Mouse (Mus musculus): ENCODE results near the gene Inpp5a.

Gene Inpp5a

DNA sequence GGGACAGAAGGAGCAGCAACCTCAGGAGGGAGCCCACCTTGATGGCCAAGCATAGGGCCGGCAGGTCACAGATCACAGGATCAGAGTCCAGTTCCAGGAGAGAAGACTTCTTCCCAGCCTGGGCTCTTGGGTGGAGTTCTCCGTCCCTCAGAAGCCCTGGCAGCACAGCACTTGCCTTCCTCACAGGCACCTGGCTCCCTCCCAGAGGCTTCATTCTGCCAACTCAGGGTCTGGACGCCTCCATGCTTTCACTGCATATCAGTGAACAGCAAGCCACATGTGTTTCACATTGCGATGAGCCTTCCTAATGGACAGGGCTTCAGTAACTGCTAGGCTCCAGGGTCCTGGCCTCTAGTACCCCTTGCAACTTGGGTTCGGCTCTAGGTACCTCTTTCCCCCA is 147.4 kb downstream of the Inpp5a start:
- no peak for DNase-seq (ENCODE audit: low read depth, low spot score)

DNA sequence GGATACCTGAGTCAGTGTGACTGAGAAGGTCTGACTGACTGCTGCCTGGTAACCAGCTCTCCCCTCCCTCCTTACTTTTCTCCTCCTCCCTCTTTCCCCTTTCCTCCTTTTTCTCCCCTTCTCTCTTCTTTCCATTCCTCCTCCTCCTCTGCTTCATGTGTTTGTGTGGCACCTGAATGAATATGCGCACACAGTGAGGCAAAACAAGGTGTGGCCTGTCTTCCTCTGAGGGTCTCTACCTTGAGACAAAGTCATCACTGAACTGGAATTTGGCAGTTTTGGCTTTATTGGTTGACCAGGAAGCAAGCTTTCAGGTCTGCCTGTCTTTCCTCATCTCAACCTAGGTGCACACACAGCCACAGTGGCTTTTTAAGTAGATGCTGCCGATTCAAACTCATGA is 147.9 kb downstream of the Inpp5a start:
- no peak for DNase-seq (ENCODE audit: low read depth, low spot score)

DNA sequence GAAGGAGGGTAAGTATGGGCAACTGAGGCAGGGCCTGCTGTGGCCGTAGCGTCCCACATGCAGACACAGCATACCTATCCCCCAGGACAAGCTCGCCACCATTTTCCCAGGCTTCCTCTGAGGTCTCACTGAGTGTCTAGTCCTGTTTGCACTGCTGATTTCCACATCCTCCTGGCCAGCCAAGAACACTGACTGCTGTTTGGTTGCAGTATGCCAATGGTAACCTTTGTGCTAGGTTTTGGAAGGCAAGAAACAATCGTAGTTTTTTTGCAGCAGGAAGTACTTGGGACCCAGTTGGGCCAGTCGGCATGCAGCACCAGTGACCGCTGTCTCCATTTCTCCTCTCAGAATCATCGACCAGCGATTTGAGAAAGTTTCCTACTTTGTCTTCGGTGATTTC is 148.9 kb downstream of the Inpp5a start:
- DNase-seq (ENCODE audit: low read depth, low spot score): no peak

DNA sequence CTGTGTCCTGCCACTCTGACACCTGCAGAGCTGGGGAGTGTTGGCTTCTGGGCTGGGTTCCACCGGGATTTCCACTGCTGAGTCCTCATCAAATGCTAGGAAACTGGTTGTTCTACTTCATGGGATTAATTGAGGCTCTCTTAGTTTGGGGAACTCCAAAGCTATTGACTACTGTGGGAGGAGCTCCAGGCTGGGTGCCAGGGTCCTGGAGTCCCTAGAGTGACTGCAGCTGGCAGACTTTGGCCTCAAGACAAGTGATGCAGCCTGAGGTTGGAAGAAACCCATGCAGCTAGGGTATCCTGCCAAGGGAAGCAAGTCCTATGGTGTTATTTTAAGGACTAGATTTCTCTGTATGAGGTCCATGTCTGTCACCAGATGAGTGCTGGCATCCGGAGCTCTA is 149.6 kb downstream of the Inpp5a start:
- DNase-seq (ENCODE audit: low read depth, low spot score): no peak

DNA sequence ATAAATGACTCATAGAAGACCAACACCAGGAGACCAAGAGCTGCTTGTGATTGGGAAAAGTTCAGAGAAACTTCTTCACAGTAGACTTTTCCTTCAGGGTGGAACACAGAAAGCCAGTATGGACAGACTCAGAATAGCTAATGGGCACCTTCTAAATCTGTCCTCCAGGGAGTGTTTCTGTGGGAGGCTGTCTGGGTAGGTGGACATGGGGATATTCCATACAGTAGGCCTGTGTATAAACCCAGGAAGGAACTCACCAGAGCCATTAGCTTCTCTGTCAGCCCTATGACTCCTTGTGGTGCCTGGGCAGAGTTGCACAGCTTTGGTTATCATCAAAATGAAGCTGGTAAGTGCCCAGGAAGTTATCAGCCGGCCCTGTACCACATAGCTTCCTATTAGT is 151.7 kb downstream of the Inpp5a start:
- DNase-seq (ENCODE audit: low read depth, low spot score): no peak

DNA sequence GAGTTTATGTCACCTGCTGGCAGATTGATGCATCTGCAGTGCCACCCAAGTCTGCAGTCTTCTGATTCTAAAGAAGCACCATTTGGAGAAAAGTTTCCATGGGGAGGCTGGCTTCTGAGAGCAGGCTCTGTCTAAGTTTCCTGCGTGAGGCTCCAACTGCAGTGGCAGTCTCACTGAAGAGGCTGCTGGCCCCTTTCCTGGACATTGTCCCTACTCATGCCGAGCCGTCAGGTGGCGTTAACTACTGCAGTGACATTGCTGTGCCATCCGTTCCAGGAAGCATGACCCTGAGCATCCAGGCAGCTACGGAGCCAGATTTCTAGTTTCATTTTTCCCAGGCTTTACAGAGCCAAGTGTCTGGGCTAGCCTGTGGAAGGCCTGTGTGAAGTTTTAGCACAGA is 152.5 kb downstream of the Inpp5a start:
- no peak for DNase-seq (ENCODE audit: low read depth, low spot score)

DNA sequence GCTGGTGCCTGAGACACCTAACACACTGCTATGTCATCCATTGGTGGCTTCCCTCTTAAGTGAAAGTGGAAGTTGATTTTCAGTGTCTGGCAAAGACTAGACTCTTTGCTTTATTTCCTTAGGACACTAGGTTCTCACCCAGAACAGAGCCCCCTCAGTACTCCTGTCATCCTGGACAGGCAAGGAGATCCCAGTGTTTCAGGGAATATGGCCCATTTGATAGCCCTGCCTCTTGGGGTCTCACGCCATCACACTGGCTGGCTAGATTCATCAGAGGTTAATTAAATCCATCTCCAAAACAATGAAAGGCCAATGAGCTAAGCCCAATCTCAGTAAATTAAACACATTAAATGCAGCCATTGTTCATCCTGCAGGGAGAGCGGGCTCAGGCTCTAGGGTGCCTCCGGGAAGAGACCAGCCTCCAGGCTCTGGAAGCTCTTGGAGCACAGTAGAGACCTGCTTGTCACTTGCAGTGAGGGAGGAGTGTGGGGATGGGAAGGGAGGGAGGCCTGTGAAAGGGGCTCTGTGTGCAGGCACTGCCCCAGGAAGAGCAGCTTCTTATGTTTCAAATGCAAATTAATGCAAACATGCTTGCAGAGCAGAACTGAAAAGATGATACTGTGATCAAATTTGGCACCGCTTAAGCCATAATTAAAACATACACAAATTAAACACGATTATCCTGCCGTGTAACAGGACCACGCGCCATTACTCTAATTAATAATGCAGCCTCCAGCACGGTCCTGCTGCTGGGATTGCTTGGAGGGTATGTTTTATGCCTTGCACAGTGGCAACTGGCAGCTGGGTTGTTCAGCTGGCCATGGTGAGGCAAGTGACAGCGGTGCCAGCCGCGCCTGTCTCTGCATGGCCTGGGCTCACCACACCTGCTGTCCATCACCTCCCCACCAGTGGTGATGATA is 156.1 kb downstream of the Inpp5a start:
- DNase-seq (ENCODE audit: low read depth, low spot score): no peak

DNA sequence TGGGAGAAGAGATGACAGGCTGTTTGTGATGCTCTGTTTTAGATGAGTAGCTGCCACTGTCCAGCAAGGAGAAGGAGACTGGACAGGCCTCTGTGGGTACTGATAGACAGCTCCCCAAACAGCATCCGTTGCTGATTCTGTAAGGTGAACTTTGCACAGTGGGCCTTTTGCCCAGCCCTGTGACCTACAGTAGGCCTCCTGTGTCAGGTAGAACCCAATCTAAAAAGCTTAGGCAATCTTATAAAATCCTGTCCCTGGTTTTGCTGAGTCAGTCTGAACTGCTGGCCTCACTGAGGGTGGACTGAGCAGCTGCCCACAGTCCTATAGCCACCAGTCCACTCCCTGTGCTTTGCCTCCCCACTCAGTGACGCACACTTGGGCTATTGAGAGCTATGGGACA is 158.4 kb downstream of the Inpp5a start:
- no peak for DNase-seq (ENCODE audit: low read depth, low spot score)

DNA sequence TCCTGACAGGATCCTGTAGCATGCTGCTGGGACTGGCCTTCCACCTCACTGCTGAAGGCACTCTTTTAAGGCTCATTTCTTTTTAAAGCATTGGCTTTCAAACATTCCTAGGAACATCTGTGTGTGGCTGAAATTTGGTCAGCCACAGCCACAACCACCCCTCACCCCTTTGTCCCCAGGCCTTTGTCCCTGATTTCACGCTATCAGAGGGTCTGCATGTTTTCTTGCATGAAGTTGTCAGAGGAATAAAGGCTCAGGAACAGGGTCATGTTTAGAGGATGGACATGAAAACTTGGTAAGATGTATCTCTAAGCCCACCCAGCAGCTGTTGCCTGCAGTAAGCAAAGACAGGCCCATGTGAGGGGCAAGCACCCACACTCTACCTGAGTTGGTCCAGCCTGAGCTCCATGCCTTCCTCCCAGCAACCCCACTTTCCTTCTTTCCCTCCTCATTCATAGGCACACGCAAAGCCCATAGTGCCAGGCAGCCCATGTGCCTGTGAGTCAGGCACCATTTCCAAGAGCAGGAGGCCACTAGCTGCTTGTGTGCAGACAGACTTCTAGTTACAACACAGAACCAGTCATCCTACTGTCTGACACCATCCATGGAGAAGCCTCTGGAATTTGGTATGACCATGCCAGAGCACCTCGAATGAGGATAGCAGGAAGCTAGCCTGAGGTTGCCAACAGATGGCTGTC is 161.3 kb downstream of the Inpp5a start:
- no peak for DNase-seq (ENCODE audit: low read depth, low spot score)

DNA sequence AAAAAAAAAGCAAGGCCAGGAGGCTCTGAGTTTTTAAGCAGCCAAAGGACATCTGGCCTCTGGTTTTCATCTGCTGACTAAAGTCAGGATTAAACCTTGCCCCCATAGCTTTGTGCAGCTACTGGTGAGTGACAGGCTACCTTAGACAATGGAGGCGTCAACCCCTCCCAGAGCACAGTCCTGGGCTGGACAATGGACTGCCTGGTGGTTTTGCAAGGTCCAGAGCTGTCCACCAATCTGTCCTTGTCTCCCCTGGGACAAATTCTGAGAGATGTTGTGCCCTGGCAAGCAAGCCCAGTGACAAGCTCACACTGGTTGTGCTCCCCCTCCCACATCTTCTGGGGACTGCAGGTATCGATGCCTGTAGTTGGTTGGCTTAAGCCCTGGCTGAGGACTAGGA is 162.6 kb downstream of the Inpp5a start:
- DNase-seq (ENCODE audit: low read depth, low spot score): no peak

DNA sequence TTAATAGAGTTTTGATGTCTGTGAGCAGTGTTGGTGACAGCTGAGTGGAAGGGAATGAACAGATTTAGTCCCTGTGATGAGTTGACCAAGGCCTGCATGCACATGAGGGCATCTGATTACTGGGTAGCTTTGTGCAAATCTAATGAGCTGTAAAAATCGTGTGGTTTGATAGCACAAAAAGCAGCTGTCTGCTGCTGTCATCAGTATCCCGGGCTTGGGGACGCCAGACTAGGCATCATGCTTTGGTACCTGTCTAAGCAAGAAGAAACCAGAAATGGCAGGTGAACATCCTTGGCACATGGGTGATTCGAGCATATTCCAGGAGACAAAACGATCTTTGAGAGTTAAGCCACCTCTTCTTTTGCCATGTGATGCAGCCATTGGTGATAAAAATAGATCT is 167.4 kb downstream of the Inpp5a start:
- DNase-seq (ENCODE audit: low read depth, low spot score): no peak

DNA sequence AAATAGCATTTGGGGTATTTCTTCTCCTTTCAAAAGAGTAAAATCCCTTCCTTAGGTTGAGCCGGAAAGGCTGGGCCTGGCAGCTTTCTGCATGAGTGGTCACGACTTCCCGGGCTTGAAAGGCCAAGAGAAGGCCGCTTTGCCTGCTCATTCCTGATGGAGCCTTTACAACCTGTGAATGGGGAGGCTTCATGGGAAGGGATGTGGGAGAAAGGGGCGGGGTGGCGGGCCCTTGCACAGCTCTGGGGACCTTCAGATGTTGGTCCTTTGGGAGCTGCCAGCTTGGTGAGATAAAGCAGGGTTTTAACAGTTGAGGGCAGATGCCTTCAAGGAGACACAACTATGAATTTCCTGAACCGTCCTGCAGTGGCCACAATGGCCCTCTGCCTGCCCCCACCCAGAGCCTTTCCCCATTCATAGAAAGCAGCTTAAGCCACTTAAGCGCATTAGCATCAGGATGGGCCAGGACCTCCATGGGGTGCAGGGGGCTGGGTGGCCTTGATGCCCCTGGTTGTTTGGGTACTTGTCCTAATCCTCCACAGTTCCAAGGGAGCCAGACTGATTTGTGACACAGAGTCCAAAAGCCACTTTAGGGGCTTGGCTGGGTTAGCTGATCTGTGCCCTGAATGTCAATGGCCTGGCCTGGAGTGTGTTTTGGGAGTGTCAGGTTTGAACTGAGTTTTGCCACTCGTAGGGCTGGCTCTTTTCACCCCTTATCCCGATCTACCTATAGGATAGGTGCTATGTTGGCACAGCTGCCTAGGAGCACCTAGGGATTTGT is 168.0 kb downstream of the Inpp5a start:
- DNase-seq (ENCODE audit: low read depth, low spot score): no peak

DNA sequence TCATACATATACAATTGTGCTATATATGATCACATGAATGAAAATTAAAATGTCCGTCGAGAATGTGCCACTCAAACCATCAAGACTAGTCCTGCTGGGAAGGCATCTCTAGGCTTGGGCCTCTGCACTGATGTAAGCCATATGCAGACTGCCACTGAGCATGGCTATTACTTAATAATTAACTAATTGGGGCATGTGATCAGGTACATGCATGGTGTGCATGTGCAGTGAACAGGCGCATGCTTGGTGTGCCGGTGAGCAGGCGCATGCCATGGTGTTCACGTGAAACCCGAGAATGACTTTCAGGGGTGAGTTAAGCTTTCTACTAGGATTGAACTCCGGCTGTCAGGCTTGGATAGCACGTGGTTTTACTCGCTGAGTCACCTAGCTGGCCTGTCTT is 170.8 kb downstream of the Inpp5a start:
- no peak for DNase-seq (ENCODE audit: low read depth, low spot score)

DNA sequence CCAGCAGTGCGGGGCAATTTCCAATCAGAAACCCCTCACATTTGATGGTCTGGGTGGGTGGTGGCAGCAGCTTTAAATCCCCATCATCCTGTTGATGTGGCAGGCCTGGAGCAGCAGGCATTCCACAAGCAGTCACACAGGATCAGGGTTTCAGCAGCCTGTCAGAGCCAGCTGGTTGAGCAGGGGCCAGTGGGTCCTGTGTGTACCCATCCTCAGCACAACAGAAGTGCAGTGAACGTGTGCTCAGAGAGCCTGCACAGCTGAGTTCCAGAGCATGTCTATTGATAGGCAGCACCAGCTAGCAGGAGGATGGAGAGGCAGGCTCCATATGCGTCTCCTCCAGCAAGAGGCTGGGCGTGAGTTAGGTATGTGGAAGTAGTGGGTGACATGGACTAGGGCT is 174.5 kb downstream of the Inpp5a start:
- no peak for DNase-seq (ENCODE audit: low read depth, low spot score)

DNA sequence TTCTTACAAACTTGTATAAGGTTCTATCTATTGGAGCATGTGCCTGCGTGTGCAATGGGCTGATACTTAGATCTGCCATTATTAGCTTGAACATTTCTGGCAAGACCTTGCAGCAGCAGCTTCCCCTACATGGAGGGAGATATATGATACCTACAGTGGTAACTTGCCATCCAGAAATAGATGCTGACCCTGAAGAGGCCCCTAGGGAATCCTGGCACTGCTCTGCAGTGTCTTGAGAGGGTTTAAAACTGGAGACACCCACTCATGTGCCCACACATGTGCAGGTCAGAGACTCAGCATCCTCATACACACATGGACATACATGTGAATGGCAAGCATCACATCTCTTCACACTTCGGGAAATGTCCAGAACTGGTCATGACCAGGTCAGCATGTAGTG is 175.3 kb downstream of the Inpp5a start:
- DNase-seq (ENCODE audit: low read depth, low spot score): no peak

DNA sequence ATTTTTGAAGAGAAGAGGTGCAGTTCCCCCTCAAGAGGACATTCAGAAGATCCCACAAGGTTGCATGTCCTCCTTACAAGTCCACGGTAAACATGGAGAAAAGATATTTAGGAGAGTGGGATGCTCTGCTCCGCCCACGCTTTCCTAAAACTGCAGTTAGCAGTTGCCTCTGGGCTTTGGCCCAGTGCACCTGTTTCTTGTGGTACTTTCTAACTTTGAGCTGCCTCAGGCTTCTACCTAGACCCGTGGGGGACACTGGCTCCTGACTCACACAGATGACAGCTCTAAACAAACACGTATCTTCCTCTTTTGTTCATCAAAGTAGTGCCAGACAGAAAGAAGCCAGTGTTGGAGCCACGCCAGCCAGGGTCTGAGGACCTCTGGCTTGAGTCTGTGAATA is 177.1 kb downstream of the Inpp5a start:
- DNase-seq (ENCODE audit: low read depth, low spot score): no peak

DNA sequence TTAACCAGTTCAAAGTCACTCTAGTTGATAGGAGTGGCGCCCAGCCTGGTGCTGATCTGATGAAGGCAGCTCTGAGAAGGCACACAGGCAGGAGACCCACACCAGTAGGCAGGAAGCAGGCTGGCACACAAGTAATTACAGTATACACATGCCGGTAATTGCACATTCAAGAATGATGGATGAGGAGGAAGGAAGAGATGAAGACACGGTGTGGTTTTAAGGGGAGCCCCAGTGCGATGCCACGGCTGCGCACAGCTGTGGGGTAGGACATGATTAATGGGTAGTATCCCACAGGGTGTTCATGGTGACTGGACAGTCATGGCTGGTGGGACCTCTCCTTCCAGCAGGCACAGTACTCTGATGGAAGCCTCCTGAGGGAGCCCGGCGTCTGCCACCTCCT is 177.6 kb downstream of the Inpp5a start:
- DNase-seq (ENCODE audit: low read depth, low spot score): no peak

DNA sequence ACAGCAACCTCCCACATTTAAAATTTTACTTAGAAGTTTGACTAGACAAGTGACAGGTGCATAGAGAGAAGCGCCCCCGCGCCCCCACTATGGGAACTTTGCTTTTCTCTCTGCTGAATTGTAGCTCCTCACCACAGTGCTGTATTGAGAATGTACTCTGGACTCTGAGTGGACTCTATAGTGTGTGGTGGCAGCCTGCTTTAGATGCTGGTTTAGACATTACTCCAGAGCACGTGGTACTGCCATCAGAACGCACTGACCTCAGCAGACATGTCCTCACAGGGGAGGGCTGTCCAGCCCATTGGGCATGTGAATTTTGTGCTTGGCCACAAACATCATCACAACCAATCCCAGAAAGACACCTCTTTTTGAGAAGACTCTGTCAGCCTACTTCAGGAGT is 181.9 kb downstream of the Inpp5a start:
- DNase-seq (ENCODE audit: low read depth, low spot score): no peak

DNA sequence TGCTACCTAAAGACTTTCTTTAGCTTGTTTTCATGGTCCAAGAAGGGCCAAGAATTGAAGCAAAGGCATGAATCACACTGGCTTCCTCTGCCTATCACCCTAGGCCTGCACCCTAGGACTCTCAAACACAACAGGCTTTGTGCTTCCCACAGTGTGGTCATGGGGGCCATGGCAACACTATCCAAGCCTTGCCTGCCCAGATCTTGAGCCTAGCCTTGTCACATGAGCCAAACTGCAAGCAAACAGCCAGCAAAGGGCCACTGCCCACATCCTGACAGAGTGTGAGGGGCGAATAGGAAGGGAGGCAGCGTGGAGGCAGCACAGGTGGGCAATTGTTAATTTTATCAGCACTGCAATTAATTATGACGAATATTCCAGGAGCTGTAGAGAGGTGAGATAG is 183.8 kb downstream of the Inpp5a start:
- DNase-seq (ENCODE audit: low read depth, low spot score): no peak

DNA sequence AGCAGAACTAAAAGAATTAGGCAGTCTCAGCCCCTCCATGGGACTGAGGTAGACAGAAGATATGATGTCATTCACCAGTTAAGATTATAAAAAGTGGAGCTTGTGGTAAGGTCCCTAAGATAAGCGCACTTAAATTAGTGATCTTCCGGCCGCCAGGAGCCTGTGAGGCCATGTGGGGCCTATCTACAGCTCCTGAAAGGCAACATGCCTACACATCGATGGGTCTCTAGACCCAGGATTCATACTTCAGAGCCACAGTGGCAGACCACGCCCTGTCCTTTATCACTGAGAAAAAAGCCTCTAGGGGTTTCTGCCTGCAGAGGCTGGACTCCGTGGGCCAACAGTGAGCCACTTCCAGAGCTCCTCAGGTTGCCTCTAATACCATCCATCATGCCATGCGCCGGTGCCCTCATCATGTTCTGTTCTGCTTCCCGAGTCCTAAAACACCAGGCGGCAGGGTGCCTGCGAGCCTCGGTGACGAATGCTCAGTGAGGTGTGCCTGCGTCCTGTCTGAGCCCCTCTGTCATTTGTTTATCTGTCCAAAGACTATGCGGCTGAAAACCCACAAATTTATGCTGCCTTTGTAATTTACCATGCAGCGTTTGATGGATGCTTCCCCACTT is 187.3 kb downstream of the Inpp5a start:
- DNase-seq (ENCODE audit: low read depth, low spot score): no peak

DNA sequence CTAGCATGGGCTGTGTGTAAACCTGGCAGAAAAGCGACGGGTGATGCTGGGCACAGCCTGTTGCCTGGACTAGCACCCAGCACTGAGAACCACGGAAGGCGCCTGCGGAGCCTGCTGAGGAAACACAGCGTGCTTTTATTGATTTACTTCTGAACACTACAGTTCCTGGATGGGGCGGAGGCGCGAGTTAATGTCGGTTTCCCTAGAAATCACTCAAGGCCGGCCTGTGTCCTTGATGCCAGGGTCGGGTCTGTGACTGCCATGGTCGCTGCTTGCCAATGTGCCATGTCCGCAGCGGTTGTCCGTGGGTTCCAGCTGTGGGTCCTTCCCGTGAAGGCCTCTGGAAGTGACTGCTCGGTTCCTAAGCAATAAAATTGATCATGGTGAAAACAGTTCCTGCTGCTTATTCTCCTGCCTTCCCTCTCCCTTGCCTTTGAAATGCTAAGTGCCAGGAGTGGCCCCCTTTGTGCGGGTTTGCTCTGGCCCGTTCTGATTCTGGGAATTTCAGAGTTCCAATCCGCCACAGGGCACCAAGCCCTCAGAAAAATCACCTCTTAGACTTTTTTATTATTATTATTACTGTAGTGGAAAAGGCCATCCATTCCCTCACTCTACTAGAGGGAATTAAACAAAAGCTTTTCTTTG is 190.5 kb downstream of the Inpp5a start:
- DNase-seq (ENCODE audit: low read depth, low spot score): no peak
